Mouse (Mus musculus) T-helper 17 cell (primary cell): ENCODE measurements at regions not wholly inside any gene's neighbourhood (a gene's known extent, or its start where the extent isn't known, plus 50 kb on each side); places are given as distances from the start of the nearest gene placed in this dataset.

Experiments
- in situ Hi-C, 2 experiments: fragments of 300-600 bp; cut with MboI, MseI; formaldehyde crosslinking; loops; 1 replicate in 1 of 2; 2 replicates in 1 of 2; pipeline ENCODE4 v1.15.1; 2025; ENCODE audit warnings: high pct_unique_total_duplicates in 2 of 2

DNA sequence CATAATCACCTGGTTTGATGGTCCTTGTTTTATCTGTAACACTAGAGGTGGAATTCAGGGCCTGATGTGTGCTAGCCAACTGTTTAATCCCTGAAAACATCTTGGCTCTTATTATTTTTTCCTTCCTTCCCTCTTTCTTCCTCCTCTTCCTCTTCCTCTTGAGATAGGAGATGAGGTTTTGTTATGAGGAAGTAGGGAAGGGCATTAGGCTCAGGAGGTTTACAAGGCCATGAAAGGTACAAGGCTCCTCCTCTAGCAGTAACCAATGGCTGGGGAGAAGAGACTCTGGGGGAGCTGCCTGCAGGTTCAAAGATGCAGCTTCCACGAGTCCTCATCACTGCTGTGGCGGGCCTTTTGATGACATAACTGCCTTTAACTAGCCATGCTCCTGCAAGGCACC lies 98.6 kb upstream of the Chd2 start:
- in situ Hi-C loops: no loop called here

- in situ Hi-C loops: no loop called here
Measured at GRCm38 (mm10) chr7:73637810-73638125, 96.1 kb upstream of the Chd2 start.

DNA sequence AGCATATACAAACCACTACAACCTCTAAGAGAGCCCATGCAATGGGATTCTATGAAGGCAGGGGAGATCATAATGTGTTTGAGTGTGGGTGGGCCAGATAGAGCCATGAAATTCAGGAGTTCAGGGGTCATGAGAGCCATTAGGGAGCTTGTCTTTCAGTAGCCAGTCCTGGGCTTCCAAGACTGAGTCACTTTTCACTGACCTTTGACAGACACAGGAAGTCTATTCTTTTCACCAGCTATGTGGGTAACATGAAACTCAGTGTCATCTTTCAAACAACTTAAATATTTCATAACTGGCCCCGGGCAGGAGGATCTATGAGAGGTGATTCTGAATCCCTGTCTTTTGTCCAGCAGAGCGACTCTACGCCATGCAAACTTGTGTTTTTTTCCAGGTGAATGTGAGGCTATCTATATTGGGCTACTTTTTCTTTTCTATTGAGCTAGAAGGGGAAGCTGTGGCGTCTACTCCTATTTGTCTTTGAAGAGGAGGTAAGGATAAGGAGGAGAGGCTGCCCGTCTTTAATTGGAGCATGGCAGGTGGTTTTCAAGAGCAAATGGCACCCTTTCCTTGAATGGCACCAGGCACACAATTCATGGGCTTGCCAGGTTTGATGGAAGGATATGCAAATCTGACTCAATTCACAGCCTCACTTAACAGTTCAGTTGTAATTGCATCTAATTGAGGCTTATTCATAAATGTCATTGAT lies 95.6 kb upstream of the Chd2 start:
- in situ Hi-C loops: no loop called here

- in situ Hi-C loops: no loop called here
Measured at GRCm38 (mm10) chr7:73635422-73635821, 93.8 kb upstream of the Chd2 start.

- in situ Hi-C loops: loop anchor here in 1 of 2 experiments (5.0 kb wide), 1 partner anchor 203 kb away; no protein-coding TSS in a partner anchor
Measured at GRCm38 (mm10) chr7:73630790-73631189, 89.2 kb upstream of the Chd2 start.

GRCm38 (mm10) chr7:73629182-73629581 lies 87.6 kb upstream of the Chd2 start:
- in situ Hi-C loops: loop anchor here (5.0 kb wide), 2 partner anchors 62 to 112 kb away; no protein-coding TSS in a partner anchor

GRCm38 (mm10) chr7:73628071-73628470 lies 86.4 kb upstream of the Chd2 start:
- in situ Hi-C loops: loop anchor here (5.0 kb wide), 2 partner anchors 61 to 111 kb away; no protein-coding TSS in a partner anchor

GRCm38 (mm10) chr7:73626291-73626690 lies 84.7 kb upstream of the Chd2 start:
- in situ Hi-C loops: loop anchor here (5.0 kb wide), 2 partner anchors 59 to 109 kb away; no protein-coding TSS in a partner anchor

DNA sequence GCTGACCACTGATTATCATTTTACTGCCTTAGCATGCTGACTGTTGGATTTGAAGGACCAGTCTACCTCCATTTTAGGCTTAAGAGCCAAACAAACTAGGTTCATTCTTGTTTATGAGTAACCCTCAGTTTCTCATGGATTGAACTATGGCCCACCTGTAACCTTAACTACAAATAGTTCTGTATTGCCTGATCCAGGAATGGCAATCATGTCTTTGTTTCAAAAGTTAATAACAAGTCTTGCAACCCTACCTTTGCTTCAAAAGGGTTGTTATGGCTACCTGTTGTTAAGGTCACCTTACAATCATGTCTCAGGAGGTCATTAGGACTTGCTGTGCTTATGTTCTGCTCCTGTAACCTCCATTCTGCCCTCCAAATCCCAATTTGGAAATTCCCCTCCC lies 84.0 kb upstream of the Chd2 start:
- in situ Hi-C loops: loop anchor here (5.0 kb wide), 2 partner anchors 58 to 108 kb away; no protein-coding TSS in a partner anchor

DNA sequence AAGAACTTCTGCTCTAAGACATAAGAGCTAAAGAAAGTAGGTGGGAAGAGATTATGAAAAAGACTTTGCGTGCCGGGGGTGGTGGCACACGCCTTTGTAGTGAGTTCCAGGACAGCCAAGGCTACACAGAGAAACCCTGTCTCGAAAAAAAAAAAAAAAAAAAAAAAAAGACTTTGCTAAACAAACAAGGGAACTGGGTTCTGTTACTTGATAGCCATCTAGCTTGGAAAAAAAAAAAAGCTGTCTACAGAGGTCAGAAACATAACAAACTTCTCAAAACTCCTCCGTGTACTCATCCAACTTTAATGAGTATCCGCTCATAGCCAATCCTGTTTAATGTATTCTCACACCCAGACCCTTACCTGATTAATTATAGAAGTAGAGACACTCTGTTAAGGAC lies 83.4 kb upstream of the Chd2 start:
- in situ Hi-C loops: loop anchor here (5.0 to 25.0 kb wide), 4 partner anchors 58 to 1513 kb away; no protein-coding TSS in a partner anchor

GRCm38 (mm10) chr7:73624093-73624600 lies 82.5 kb upstream of the Chd2 start:
- in situ Hi-C loops: loop anchor here (5.0 to 25.0 kb wide), 2 partner anchors 97 to 1512 kb away; no protein-coding TSS in a partner anchor

DNA sequence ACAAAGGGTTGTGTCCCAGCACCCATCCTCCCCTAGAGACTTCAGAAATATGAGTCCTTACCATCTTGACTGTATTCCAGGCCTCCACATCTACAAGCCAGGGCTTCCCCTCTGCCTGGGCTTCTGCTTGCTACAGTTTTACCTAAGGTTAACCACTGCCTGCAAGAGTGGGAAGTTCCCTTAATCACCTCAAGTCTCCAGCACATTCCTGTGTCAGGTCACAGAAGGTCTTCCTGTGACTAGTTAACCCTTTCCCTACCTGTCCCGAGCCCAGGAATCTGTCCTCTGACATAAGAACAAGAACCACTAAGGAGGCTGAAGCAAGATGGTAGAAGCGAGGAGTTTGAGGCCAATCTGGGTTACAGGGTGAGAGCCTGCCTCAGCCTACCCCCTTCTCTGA lies 80.8 kb upstream of the Chd2 start:
- in situ Hi-C loops: loop anchor here (5.0 to 25.0 kb wide), 2 partner anchors 95 to 1510 kb away; no protein-coding TSS in a partner anchor

DNA sequence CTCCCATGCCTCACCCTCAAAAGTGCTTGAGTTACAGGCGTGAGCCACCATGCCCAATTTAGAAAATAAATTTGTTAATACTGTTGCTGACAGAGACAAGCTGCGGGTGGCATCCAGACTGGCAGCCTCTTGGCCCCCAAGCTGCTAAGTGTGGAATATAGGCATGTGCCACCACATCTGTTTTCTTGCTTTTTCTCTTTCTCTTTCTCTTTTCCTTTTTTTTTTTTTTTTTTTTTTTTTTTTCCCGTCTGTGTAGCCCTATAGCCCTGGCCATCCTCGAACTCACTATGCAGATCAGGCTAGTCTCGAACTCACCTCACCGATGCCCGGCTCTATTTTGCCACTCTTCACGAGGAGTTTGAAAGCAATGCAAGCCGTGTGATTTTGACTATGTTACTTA lies 78.7 kb upstream of the Chd2 start:
- in situ Hi-C loops: loop anchor here (5.0 to 25.0 kb wide), 2 partner anchors 93 to 1508 kb away; no protein-coding TSS in a partner anchor

DNA sequence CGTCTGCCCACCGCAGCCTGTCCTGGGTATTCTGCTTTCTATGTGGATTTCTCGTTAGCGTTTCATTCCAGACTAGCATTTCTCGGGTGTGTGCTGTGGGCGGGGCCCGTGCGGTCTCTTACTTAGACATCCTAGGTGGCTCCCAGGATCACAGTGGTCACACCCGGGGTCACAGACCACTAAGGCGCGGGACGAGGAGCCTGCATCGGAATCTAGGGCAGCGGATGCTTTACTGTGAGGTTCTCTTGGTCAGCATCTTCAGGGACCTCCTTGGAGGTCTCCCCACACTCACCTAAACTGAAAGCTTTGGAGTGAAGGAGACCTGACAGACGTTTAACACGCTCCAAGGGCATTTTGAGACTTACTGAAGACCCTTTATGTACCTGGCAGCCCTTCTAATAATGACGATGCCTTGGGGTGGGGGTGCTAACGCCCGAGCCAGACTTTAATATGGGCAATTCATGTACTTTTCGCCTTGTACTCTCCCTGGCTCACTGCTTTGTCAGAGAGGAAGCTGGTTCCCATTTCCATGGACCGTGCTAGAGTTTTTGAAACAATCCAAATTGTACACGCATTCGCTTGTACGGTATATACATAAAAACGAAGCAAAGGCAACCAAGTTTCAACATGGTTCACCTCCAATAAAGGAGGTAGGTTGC lies 77.3 kb upstream of the Chd2 start:
- in situ Hi-C loops: loop anchor here in 1 of 2 experiments (25.0 kb wide), 1 partner anchor 1507 kb away; no protein-coding TSS in a partner anchor

GRCm38 (mm10) chr7:73617910-73618757 lies 76.5 kb upstream of the Chd2 start:
- in situ Hi-C loops: loop anchor here in 1 of 2 experiments (25.0 kb wide), 1 partner anchor 1506 kb away; no protein-coding TSS in a partner anchor

DNA sequence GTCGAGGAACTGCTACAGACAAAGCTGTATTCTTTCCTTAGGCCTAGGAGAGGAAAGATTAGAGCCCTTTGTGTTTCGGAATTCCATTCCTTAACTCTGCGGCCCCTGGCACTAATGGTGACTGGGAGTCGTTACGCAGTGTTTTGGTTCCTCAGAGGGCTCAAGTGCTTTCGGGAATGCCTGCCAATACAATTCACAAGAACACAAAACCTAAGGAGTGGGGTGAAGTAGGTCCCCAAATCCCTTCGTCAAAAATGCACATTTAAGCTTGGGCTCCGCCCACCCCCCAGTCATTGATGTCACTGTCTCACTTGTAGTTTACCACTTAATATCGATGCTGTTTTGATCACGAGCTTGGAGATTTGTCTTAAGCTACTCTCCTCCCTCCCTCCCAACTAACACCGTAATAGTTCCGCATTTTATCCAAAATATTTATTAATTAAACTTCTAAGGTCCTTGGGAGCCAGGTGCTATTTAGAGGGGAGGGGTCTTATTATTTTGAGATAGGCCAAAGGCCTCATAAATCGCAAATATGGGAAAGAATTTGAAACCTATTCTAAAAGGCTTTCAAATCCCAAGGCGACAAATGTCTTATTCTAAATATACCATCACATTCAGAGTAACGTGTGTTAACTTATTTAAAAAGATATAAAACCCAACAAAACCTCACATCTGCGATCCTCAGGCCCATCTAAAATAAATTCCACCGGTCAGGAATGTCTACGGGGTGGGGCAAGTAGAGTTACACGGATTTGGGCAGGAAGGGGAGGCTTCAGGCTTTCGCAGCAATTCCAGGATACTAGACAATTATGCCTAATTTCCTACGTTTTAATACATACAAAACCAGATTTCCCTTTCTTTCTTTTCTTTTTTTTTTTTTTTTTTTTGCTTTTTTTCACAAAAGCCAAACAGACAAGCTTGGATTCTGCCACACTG lies 75.6 kb upstream of the Chd2 start:
- in situ Hi-C loops: loop anchor here in 1 of 2 experiments (25.0 kb wide), 1 partner anchor 1505 kb away; no protein-coding TSS in a partner anchor

DNA sequence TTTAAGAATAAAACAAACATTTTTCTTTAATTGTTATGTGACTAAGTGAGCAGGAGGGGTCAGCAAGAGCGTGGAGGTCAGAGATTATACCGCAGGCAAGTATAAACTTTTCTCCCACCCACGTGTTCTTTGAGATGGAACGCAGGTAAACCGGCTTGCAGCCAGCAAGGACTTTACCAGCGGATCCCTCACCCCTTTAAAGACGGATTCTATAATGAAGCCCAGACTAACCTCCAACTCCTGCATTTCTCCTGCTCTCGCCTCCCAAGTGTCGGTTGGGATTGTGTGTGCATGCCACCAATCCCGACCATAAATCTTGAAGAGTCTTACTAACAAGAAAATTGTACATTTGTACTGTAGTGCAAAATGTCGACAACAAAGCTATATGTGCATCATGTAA lies 74.4 kb upstream of the Chd2 start:
- in situ Hi-C loops: loop anchor here in 1 of 2 experiments (25.0 kb wide), 1 partner anchor 1504 kb away; no protein-coding TSS in a partner anchor

DNA sequence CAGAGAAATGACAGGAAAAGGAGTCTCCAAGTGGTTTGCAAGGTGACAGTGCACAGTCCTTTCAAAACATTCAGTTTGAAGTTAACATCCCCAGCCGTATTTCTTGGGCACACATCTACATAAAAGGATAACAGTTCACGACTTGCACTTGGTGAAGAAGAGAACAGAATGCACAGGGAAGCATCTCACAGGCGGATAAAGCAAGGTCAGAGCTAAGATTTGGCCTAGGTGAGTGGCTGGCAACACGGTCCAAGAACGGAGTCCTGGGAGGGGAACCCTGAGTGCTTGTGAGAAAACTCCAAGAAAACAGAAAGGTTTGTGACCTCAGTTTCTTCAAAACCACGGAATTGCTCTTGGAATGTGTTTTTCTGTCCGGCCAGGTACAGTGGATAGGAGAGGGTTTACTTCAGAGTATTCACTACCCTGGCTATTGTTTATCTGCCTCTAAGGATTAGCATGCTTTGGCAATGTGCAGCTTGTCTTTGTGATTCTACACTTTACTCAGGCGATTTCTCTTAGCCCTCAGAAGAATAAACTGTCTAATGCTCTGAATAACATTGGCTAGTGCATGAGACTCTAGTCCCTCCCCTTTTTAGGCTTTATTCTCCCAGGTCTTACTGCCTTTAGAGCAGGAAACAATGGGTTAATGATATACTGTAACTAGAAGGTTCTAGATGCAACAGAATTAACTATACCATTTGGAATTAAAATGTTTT lies 73.4 kb upstream of the Chd2 start:
- in situ Hi-C loops: loop anchor here in 1 of 2 experiments (25.0 kb wide), 1 partner anchor 1503 kb away; no protein-coding TSS in a partner anchor

GRCm38 (mm10) chr7:73614341-73614740 lies 72.7 kb upstream of the Chd2 start:
- in situ Hi-C loops: loop anchor here in 1 of 2 experiments (25.0 kb wide), 1 partner anchor 1502 kb away; no protein-coding TSS in a partner anchor
